Mouse (Mus musculus) left cerebral cortex, postnatal 14 days (tissue): ENCODE data around the gene Sall4. TPM values are rescaled to one million over a fixed set of nuclear protein-coding genes. Genes with fewer than 3 reads are reported as not detected.
"Not testable (repeated sequence)": the region's sequence is repeated elsewhere in the genome, so short reads cannot be mapped to it uniquely, and the experiment has no call there.

Experiments used
- DNase-seq, 2 experiments: peaks; one replicate each; pipeline ENCODE4 v3.0.0; 2021 to 2022; ENCODE audit warnings: low spot score in 2 of 2, mixed read lengths in 1 of 2
- intact Hi-C: fragments of 180-260 bp; cut with DNase I; formaldehyde crosslinking; loops from one replicate; pipeline ENCODE4 v1.15.1; 2025
- total RNA-seq, 2 experiments: library from RNA; stranded (reverse); gene quantifications; 2 replicates each; pipeline ENCODE4 v1.2.3; 2021

Gene Sall4
- total RNA-seq, 2 experiments from 2014 or later: not detected

DNA sequence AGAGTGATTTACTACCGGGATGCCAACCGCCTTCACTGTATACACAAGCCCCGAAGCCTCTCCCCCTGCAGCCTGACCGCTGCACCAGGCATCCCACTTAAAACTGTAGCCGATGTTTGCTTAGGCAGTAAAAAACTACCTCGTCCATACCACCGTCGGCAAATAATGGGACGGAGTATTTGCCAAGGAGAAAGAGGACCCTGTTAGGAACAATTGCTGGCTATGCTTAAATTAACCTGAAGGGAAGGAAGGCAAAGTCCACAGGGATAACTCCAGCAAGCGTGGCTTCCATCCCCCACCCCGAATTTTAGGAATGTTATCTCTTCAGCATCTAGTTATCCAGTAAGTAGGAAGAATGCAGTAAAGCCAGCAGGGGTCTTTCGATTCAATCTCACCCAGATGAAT lies 5.3 kb downstream of the Sall4 start:
- no peak for DNase-seq
- intact Hi-C loops: no loop called here

DNA sequence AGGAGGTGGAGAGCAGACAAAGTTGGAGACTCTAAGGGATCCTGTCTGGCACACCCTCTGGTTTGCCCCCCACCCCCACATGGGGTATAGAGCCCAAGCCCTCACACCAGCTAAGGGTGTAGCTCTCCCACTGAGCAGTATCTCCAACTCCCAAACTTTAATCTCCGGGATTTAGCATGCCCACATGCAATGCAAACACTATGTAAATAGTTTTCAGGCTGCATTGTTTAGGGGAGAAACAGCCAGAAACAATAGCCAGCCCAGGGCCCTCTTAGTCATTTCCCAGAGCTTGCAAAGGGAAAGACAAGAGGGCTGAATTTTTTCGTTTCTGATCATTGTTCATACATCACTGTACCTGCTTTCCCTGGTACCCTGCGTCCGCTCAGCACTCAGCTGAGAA lies 5.8 kb downstream of the Sall4 start:
- intact Hi-C loops: no loop called here
- DNase-seq: no peak

DNA sequence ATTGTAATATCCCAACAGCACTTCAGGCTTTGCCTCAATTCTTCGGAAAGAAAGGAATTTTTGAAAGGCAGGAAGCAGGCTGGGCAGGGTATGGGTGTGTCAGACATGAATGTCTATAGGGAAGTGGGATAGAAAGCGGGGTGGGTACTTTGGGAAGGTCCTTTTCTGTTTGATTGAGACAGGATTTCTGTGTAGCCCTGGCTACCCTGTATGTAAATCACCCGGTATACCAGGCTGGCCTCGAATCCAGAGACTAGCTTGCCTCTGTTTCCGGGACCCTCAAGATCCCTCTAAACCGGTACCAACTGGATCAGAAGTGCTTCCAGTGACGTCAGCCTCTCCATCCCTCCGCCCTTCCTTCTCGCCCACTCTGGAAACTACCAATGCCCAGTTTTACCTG lies 6.6 kb downstream of the Sall4 start:
- intact Hi-C loops: no loop called here

DNA sequence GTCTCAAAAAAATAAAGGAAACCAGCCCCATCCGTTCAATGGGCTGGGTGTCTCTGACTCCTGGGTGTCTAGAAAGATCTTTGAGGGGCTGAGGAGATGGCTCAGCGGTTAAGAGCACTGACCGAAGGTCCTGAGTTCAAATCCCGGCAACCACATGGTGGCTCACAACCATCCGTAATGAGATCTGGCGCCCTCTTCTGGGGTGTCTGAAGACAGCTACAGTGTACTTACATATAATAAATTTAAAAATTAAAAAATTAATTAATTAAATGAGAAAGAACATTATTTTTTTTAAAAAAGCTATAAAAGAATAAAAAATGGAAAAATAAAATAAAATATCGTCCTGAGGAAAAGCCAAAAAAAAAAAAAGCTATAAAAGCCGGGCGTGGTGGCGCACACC lies 23.3 kb downstream of the Sall4 start:
- not testable (repeated sequence) for DNase-seq
- intact Hi-C loops: loop anchor here (5.0 kb wide), 2 partner anchors 52 to 893 kb away; no protein-coding TSS in a partner anchor

More for the DNA sequence above, 6.6 kb downstream of the Sall4 start:
- no peak for DNase-seq

DNA sequence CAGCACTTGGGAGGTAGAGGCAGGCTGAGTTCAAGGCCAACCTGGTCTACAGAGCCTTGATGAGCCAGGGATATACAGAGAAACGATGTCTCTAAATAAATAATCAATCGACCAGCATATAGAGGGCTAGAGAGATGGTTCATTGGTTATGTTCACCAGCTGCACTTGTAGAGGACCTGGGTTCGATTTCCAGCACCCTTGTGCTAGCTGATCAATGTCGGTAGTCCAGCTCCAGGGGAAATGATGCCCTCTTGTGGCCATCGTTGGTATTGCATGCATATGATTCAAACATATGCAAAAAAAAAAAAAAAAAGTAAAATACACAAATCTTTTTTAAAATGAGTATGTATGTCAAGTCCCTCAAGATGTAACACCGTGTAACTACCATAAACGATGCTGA lies 25.1 kb downstream of the Sall4 start:
- intact Hi-C loops: loop anchor here (5.0 kb wide), 2 partner anchors 50 to 895 kb away; no protein-coding TSS in a partner anchor

DNA sequence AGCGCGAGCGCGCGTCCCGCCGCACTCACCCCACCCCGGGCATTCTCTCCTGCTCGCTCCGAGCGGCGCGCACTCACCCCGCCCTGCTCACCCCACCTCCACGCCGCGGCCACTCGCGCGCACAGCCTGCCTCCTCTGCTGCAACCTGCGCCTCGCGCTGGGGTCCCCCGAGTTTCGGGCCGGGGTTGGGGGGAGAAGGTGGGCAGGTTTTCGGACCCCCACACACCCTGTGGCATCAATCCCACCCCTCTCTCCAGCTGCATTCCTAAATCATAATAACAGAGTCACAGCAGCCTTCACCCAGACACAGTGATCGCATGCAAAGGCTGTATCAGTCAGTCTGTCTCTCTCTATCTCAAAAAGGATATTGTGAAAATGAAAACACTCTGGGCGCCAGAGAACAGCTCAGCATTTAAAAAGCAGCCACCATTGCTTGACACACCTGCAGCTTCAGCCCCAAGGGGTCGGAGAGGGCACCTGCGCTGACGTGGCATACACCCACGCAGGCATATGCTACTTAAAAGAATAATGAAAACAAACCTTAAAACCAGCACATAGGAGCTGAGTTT lies 25.6 kb downstream of the Sall4 start, which contains the start of gene Atp9a:
TSS of gene Atp9a (minus strand) at position 351 of the 569 bp plus-strand sequence.
- DNase-seq: peak; percentile 74 to 78
- intact Hi-C loops: loop anchor here (5.0 kb wide), 2 partner anchors 50 to 895 kb away; no protein-coding TSS in a partner anchor

More for the DNA sequence above, 25.1 kb downstream of the Sall4 start:
- peak; percentile 73 to 76 for DNase-seq

DNA sequence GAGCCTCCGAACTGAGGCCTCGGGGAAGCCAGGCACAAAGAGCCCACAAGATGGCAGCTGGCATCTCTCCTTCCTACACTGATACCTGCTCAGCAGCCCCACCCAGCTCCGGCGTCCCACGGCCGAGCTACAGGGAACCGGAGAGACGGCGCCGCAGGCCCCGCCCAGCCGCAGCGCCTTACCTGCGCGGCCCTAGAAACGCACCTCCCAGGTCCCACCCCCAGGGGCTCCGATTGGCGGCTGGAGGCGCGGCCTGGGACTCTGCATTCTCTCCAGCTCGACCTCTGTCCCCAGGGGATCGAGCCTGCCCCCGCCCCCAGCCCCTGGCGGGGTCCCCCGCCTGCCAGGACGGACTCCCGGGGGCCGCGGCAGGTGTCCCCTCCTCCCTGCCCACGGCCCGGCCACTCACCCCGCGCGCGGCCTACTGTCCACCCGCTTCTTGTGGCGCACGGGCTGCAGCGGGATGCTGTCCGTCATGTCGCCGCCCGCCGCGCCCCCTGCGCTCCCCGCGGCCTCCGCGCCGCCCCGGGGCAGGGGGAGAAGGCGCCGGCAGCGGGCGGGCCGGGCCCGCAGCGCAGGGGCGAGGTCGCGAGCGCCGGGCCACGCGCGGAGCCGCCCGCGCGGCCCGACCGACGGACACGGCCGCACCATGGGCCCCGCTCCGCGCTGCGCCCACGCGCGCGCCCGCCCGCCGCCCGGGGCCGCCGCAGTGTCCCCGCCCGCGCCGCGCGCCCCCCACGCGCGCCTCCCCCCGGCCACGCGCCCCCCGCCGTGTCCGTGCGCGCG lies 26.3 kb downstream of the Sall4 start:
- intact Hi-C loops: loop anchor here (5.0 kb wide), 2 partner anchors 49 to 896 kb away; no protein-coding TSS in a partner anchor
- DNase-seq: peak; percentile 78 to 81

DNA sequence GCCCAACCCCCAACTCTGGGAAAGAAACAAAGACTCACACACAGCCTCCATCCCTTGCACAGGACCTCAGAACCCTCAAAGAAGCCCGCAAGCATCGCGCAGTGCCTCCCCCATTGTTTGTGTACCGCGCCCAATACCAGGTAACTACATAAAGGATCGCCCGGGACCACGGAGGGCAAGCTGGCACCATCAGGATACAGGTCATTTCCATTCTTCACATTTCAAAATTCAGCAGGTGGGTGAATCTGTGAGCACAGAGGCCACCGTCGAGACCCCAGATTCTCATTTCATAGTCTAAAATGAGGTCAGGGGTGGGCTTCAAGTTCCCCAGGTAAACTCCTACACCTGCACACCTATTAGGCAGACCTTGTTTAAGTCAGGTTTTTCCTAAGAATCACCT lies 27.2 kb downstream of the Sall4 start:
- intact Hi-C loops: loop anchor here (5.0 kb wide), 2 partner anchors 48 to 897 kb away; no protein-coding TSS in a partner anchor
- DNase-seq: no peak

DNA sequence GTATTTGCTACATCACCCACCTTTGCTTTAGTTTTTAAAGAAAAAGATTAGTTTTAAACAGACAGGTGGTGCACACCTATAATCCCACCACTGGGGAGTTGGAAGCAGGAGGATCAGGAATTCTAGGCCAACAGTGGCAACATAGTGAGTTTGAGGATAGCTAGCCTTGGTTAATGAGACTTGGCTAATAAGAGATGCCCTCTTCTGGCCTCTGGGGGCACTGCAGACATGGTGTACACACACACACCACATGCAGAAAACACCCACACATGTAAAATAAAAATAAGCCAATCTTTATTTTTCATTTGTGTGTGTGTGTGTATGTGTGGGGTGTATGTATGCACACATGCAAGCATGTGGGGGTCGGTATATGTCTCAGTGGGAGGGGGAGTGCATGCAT lies 28.9 kb downstream of the Sall4 start:
- intact Hi-C loops: no loop called here

DNA sequence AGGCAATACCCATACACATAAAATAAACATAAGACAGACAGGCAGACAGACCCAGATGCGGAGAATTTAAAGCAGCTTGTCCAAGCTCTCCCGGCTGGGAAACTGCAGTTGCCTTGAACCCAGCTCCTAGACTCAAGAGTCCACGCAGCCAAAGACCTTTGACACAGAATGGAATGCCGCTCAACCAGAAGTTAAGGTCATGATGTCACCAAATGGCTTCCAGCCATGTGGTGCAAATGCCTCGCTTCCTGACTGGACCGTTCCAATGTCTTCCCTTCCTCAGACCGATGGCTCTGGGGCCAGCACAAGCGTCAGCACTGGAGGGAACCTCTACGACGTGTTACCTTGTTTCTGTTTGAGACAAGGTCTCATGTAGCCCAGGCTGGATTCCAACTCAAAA lies 29.9 kb downstream of the Sall4 start:
- intact Hi-C loops: no loop called here
- no peak for DNase-seq

More for the DNA sequence above, 28.9 kb downstream of the Sall4 start:
- no peak for DNase-seq

DNA sequence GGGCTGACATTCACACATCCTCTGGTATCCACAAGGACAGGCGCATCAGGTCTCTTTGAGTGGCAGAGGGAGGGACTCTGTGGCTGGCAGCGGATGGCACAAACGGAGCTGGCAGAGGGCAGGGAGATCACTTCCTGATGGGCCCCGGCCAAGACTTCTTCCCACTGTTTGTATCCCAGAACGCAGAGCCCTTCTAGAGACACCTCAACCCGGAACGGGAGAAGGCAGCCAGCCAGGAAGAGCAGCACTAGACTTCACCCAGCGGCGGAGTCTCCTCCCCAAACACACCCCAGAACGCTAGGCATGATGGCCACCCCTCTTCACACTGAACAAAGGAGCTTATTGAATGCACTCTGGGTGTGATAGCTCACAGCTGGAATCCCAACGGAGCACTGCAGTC lies 33.7 kb downstream of the Sall4 start:
- intact Hi-C loops: no loop called here
- DNase-seq: no peak

DNA sequence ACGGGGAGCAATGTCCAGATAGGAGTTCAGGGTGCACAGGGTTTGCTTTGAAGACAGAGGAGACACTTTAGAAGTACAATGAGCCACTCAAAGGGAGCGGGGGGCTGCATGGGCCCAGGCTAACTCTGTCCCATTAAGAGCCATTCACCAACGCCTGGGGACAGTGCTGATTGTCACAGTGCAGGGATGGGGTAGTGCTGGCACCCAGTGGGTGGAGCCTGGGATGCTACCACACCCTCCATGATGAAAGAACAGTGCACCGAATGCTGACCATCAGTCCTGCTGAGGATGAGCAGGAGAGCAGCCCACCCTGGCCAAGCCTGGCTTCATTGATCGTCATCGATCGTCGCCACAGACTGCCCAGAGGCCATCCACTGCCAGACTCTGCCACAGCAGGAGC lies 36.5 kb downstream of the Sall4 start:
- intact Hi-C loops: no loop called here
- DNase-seq: no peak

DNA sequence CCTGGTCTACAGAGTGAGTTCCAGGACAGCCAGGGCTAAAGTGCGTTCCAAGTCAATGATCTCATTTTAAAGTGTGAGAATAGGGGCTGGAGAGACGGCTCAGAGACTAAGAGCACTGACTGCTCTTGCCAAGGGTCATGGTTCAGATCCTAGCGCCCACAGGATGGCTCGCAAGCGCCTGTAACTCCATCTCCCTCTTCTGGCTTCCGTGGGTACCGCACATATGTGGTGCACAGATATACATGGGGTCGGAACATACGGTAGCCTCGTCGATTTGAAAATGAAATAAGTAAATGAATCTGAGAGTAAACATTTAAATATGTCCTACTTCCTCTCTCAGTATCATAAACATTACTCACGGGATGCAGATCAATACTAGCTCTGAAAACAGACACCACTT lies 38.0 kb downstream of the Sall4 start:
- intact Hi-C loops: no loop called here
- no peak for DNase-seq

DNA sequence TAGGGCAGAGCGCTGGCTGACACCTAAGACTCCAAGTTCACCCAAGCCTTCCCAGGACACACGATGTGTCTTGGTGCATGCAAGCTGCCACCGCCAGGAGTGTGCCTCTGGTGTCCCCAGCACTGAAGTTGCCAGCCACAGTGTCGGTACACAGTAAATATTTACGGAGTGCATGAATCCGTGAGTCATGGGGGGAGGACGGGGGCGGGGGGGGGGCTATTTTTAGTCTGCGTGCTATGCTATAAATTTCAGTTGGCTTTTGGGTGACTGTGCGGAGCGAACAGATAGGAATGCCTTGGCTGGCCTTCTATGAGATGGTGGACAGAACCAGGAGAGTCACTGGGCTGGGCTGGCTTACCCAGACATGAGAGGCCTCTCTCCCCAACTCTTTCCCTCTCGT lies 39.7 kb downstream of the Sall4 start:
- intact Hi-C loops: no loop called here
- DNase-seq: no peak

DNA sequence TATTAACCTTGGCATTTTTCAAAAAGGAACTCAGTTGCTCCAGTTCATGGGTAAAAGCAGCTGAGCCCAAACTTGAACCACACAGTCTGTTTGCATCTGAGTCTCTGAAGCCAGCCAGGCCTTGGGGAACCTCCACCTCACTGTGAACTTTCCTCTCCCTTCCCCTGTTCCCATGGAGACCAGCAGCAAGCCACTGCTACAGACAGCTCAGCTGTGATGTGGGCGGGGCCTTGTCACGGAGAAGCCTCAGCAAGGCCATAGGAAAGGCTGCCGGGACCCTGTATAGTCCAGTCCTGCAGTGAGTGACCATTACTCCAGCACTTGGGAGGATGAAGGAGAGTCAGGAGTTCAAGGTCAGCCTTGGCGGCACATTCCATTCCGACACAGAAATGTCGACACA lies 41.7 kb downstream of the Sall4 start:
- DNase-seq: no peak
- intact Hi-C loops: no loop called here

DNA sequence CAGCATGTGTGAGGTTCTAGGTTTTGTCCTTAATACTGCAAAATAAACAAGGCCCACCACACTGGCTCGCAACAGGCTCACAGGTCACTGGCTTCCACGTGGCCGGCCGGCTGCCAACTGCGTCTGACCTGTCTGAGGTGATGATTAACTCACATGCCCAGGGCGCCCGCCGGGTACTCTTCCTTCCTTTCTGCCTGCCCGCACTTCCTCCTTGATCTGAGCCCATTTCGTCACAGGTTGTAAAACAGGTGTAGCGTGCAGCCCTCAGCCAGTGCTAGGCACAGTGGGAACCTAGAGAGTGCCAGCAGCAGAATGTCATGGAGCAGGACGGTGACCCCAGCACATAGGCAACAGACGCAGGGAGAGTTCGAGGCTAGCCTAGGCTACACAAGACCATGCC lies 46.4 kb downstream of the Sall4 start:
- intact Hi-C loops: no loop called here
- no peak for DNase-seq

DNA sequence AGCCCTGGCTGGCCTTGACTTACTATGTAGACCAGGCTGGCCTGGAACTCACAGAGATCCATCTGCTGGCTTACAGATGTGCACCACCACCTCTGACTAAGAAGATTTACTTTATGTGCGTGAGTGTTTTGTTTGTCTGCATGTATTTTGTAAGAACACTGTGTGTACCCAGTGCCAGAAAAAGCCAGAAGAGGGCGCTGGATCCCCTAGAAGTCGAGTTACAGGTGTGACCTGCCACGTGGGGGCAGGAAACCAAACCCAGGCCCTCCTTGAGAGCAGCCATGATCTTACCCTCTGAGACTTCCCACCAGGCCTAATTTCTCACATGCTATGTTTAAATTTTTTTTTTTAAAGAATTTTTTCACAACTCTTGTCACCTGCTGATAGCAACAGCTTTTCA lies 48.0 kb downstream of the Sall4 start:
- no peak for DNase-seq
- intact Hi-C loops: no loop called here

DNA sequence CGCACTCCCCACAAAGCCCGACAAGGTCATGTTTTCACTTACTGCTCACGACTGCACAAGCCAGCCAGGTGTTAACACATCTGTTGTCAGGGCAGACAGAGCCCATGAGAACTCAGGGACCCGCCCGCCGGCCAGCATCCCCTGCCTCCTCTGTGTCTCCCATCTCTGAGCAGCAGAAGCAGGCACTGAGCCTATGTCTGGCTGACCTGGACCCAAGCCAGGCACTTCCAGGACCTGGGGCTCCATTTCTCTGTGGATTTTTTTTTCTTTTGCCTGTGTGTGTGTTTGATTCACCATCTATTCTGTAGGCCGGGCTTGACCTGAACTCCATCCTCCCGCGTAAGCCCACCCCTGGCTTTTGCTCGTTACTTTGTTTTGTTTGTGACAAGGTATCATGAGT lies 49.0 kb downstream of the Sall4 start:
- DNase-seq: no peak
- intact Hi-C loops: no loop called here

DNA sequence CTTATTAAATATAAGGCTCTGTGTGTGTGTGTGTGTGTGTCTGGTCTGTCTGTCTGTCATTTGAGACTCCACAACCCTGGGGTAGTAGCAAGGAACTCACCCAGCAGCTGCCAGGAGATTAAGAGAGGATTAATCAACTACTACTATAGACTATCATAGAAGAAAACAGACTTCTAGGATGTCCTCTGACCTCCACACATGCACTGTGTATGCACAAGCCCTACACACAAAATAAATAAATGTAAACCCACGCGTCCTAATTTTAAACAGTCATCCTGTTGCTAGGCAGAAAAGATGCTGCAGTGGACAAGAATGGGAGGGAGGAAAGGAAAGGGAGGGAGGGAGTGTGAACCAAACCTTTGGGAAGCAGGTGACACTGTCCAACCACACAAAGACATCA lies 49.5 kb downstream of the Sall4 start:
- no peak for DNase-seq
- intact Hi-C loops: no loop called here

DNA sequence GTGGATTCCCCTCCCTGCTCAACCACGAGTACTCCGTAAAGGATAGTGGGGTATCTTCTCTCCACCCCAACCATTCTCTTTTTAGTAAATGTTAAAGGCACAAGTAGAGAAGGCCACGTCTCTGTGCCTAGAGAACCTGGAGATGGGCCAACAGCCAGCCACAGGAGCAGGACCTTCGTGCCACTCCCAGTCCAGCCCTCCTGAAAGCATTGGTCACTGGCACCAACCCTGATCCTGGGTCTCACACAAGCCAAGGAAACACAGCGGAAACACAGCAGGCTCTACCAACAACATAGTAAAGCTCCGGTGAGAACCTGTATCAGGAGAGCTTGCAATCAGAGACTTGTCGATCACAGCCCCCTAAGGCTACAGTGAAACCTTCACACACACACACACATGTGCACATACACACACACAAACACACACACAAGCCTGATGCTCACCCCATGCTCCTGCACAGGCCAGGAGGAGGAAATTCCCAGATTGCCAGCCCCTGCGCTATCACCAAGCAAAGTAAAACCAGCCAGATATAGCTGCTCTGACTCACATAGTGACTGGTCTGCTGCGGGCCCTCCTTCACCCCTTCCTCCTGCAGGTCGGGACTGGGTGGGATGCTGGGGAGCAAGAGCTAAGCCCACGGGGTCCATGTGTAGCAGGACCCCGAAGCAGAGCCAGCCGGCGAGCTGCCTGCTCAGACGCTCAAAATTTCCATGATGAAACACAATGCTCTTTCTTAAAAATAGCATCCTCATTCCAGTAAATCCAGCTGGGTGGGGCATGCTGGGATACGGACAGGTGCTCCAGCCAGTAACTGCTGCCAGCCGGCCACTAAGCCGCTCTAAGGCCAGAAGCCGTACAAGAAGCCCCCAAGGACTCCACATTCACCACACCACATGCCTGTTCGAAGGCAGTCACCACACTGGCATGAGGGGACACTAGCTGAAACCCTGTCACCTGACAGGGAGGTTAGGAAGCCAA lies 55.3 kb downstream of the Sall4 start:
- intact Hi-C loops: no loop called here
- DNase-seq: no peak
